Mouse (Mus musculus): ENCODE data around the gene P2ry2. TPM values are rescaled to one million over a fixed set of nuclear protein-coding genes. Genes with fewer than 3 reads are reported as not detected.

P2ry2 gene
- polyA plus RNA-seq, 1 experiment from 2014 or later, result 0.11 TPM

DNA sequence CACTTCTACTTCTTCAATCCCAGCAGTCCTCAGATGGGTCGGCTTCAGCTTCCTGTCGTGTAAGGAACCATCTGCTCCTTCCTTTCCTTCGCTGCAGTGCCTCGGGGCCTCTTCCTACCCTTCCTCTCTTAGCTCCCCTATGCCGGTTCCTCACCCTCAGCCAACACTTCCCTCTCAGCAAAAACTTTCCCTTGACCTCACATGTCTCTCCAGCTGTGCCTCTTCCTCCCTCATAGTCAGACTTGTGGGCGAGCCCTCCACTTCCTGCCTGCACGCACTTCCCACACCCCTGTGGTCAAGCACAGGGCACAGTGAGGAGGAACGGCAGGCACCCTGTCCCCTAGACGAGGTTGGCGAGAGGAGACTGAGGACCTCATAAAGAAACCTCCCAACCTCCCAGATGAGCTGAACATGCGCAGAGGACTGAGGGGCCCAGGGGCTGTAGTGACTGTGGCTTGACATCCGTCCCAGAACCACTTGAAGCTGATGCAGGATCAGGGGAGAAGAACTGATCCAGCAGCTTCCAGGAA lies 62.1 kb downstream of the P2ry2 start:
- no peak overlapping the region for H3K4me2 ChIP-seq (replicated peaks)
- H3K4me3 ChIP-seq, result no peak overlapping the region
- H3K27ac ChIP-seq (replicated peaks), result 0 out of 2 replicates have a peak overlapping the region, but pooled peaks have one; percentile 1
- no peak for ATAC-seq (replicated peaks)
- no peak overlapping the region for H3K9ac ChIP-seq (replicated peaks)
- 75% methylated on average over 12 of the region's 12 CpGs for WGBS
- H3K27me3 ChIP-seq, result no peaks in the 10 kb centered on the region
- H3K4me1 ChIP-seq, result peaks cover 4% of the 10 kb centered on the region; the same call in 1 of the 2 replicates
- H3K9me3 ChIP-seq, result no peaks in the 10 kb centered on the region
- no peaks in the 10 kb centered on the region for H3K36me3 ChIP-seq

DNA sequence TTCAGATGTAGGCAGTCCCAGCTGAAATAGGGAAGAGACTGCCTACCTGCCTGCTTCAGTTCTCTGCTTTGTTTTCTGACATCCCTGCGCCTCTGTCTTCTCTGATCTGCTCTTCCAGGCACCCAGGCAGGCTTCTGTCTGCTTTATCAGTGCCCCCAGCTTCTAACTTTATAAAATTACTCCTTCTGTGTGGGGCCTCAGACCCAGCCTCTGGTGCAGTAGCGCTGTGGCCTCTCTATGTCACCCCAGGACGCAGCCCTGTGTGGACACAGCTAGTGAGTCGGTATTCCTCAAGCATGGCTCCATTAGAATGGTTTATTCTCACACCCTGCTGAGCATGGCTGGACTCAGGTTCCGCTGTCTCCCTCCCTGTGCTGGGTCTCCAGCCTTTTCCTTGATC lies 62.6 kb downstream of the P2ry2 start:
- 0 out of 2 replicates have a peak overlapping the region, but pooled peaks have one; percentile 1 for H3K27ac ChIP-seq (replicated peaks)

More for the DNA sequence above, 62.6 kb downstream of the P2ry2 start:
- H3K4me1 ChIP-seq, result peaks cover 4% of the 10 kb centered on the region; the same call in 1 of the 2 replicates
- no peaks in the 10 kb centered on the region for H3K27me3 ChIP-seq
- H3K36me3 ChIP-seq, result no peaks in the 10 kb centered on the region
- H3K4me3 ChIP-seq, result no peak overlapping the region
- ATAC-seq (replicated peaks), result no peak
- WGBS, result 66% methylated on average over 5 of the region's 5 CpGs
- no peak overlapping the region for H3K4me2 ChIP-seq (replicated peaks)
- H3K9ac ChIP-seq (replicated peaks), result no peak overlapping the region
- H3K9me3 ChIP-seq, result no peaks in the 10 kb centered on the region

Other genes with a start within 250 kb of the P2ry2 start
- gene Relt, start 149.4 kb downstream of the P2ry2 start, polyA plus RNA-seq (2015; fragmentation: Nextera tagmentation; extraction: Ambion mirVana), result 3.8 and 4.3 TPM in 2 replicates
- 7.3 and 7.6 TPM in 2 replicates for gene Arhgef17, start 80.8 kb downstream of the P2ry2 start, polyA plus RNA-seq (2015; fragmentation: Nextera tagmentation; extraction: Ambion mirVana)
- 2.2 and 2.7 TPM in 2 replicates for gene P2ry6, start 38.2 kb downstream of the P2ry2 start, polyA plus RNA-seq (2015; fragmentation: Nextera tagmentation; extraction: Ambion mirVana)
- gene Fchsd2, start 80.0 kb upstream of the P2ry2 start, polyA plus RNA-seq (2015; fragmentation: Nextera tagmentation; extraction: Ambion mirVana), result 45.2 and 46.2 TPM in 2 replicates